Mouse (Mus musculus): ENCODE results near the gene Qprt. TPM values are rescaled to one million over a fixed set of nuclear protein-coding genes. Genes with fewer than 3 reads are reported as not detected.

Gene Qprt
- polyA plus RNA-seq, 2 experiments = 35.6 to 48.6 TPM

DNA sequence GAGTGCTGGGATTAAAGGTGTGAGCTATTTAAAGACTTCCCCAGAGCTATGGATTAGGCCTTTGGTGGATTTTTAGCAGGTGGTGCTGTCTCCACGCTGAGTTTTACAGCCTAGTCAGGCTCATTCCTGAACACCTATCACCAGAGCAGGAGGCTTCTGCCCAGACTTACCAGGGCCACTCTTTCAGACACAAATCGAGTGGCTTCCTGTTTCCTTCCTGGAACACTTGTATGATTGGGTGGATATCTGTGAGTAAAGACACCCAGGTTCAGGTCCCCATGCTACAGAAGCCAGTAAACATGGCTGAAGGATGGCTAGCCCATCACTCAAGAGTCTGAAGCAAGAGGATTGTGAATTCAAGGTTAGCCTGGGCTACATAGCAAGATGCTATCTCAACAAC lies 39.0 kb downstream of the Qprt start:
- no peak for ATAC-seq (ENCODE audit: insufficient read depth)
- WGBS (ENCODE audit: insufficient replicate concordance) = 15% methylated on average over 2 of the region's 2 CpGs
- DNase-seq (ENCODE audit: low read depth in 3 of 3, low spot score in 3 of 3) = no peak
- H3K4me2 ChIP-seq (ENCODE audit: low read depth) = no peak overlapping the region
- no peak for TF ChIP-seq EP300 (IDR thresholded peaks at IDR 0.05; ENCODE audit: low read depth)
- TF ChIP-seq CTCF (IDR thresholded peaks at IDR 0.05; ENCODE audit: low read depth) = no peak
- no peak overlapping the region; the same call in 1 of the 2 replicates for H3K9ac ChIP-seq (replicated peaks)
- no peaks in the 10 kb centered on the region for H3K27me3 ChIP-seq (ENCODE audit: control insufficient read depth, insufficient read depth, low read length)
- H3K4me1 ChIP-seq (replicated peaks; ENCODE audit: control insufficient read depth in 2 of 2, insufficient read depth in 2 of 2, low read length in 1 of 2) = peaks cover 4 to 35% of the 10 kb centered on the region in 2 experiments; a peak in 3 of 4 replicates
- H3K27ac ChIP-seq = no peak overlapping the region
- no peaks in the 10 kb centered on the region for H3K36me3 ChIP-seq (replicated peaks; ENCODE audit: control insufficient read depth, insufficient read depth, low read depth)
- no peaks in the 10 kb centered on the region for H3K9me3 ChIP-seq (ENCODE audit: control insufficient read depth, low read length)
- H3K4me3 ChIP-seq (ENCODE audit: insufficient read depth in 1 of 2, low read depth in 2 of 2, low read length in 2 of 2) = no peak overlapping the region

DNA sequence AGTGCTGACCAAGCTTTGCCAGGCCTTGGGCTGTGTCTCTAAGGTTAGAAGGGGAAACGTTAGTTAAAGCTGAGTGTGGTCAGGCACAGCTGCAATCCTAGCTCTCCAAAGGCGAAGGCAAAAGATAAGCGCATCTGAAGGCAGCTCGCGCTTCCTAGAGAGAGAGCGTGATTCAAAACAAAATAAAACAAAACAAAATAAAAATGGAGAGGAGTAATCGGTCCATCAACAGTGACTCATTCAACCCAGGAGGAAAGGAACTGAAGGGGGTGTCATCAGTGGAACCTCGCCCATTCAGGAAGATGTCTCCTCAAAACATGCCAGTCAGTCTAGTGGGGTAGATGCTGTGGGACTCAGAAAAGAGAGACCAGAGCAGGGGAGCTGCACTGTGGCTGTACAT lies 39.8 kb downstream of the Qprt start:
- 40% methylated on average over 8 of the region's 8 CpGs for WGBS (ENCODE audit: insufficient replicate concordance)
- ATAC-seq (ENCODE audit: insufficient read depth) (no peak), DNase-seq (ENCODE audit: low read depth in 3 of 3, low spot score in 3 of 3) (no peak)
- H3K4me2 ChIP-seq (ENCODE audit: low read depth) = no peak overlapping the region
- no peak overlapping the region for H3K9ac ChIP-seq (replicated peaks)
- peaks cover 1 to 30% of the 10 kb centered on the region in 2 experiments; a peak in 3 of 4 replicates for H3K4me1 ChIP-seq (replicated peaks; ENCODE audit: control insufficient read depth in 2 of 2, insufficient read depth in 2 of 2, low read length in 1 of 2)
- H3K27ac ChIP-seq = no peak overlapping the region
- H3K27me3 ChIP-seq (ENCODE audit: control insufficient read depth, insufficient read depth, low read length) = no peaks in the 10 kb centered on the region
- no peaks in the 10 kb centered on the region for H3K9me3 ChIP-seq (ENCODE audit: control insufficient read depth, low read length)
- no peaks in the 10 kb centered on the region for H3K36me3 ChIP-seq (replicated peaks; ENCODE audit: control insufficient read depth, insufficient read depth, low read depth)
- no peak overlapping the region for H3K4me3 ChIP-seq (ENCODE audit: insufficient read depth in 1 of 2, low read depth in 2 of 2, low read length in 2 of 2)
- TF ChIP-seq EP300 (IDR thresholded peaks at IDR 0.05; ENCODE audit: low read depth) (no peak), CTCF (IDR thresholded peaks at IDR 0.05; ENCODE audit: low read depth) (no peak)

DNA sequence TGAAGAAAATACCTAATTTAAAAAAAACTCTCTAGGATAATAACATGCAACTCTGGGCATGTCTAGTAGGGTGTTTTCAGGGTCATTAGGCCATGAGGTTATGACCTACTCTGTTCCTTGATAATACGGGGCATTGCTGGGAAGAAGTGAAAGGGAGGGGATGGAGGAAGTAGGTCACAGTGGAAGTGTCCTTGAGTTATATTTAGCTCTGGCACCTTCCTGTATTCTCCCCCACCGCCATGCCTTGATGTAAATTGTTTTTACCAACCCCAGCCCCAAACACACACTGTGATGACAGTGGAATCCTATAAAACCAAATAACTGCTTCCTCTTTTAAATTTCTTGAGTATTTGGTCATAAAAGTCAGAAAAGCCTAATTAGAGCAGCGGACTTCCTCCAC lies 42.0 kb downstream of the Qprt start:
- no peaks in the 10 kb centered on the region for H3K36me3 ChIP-seq (replicated peaks; ENCODE audit: control insufficient read depth, insufficient read depth, low read depth)
- DNase-seq (ENCODE audit: low read depth in 3 of 3, low spot score in 3 of 3) (no peak), ATAC-seq (ENCODE audit: insufficient read depth) (no peak)
- H3K27ac ChIP-seq = no peak overlapping the region
- no peak overlapping the region for H3K4me3 ChIP-seq (ENCODE audit: insufficient read depth in 1 of 2, low read depth in 2 of 2, low read length in 2 of 2)
- H3K9ac ChIP-seq (replicated peaks) = no peak overlapping the region
- no peaks in the 10 kb centered on the region for H3K27me3 ChIP-seq (ENCODE audit: control insufficient read depth, insufficient read depth, low read length)
- H3K4me2 ChIP-seq (ENCODE audit: low read depth) = no peak overlapping the region
- peaks cover 0 to 21% of the 10 kb centered on the region in 2 experiments; a peak in 2 of 4 replicates for H3K4me1 ChIP-seq (replicated peaks; ENCODE audit: control insufficient read depth in 2 of 2, insufficient read depth in 2 of 2, low read length in 1 of 2)
- no peaks in the 10 kb centered on the region; the same call in 1 of the 2 replicates for H3K9me3 ChIP-seq (ENCODE audit: control insufficient read depth, low read length)
- TF ChIP-seq CTCF (IDR thresholded peaks at IDR 0.05; ENCODE audit: low read depth) (no peak), EP300 (IDR thresholded peaks at IDR 0.05; ENCODE audit: low read depth) (no peak)
- WGBS (ENCODE audit: insufficient replicate concordance) = 53% methylated on average over 3 of the region's 3 CpGs

DNA sequence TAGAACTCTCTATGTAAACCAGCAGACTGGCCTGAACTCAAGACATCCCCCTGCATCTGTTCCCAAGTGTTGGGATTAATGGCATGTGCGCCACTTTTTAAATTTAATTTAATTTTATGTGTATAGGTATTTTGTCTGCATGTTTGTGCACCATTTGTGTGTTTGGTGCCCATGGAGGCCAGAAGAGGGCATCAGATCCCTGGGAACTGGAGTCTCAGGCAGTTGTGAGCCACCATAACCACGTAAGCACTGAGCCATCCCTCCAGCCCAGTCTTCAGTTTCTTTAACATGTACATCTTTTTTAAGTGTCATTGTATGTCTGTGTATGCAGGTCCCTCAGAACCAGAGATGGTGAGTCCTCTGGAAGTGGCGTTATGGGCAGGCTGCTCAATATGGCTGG lies 44.3 kb downstream of the Qprt start:
- Histone ChIP-seq H3K9me3 (ENCODE audit: control insufficient read depth, low read length) (no peaks in the 10 kb centered on the region; the same call in 1 of the 2 replicates), H3K27me3 (ENCODE audit: control insufficient read depth, insufficient read depth, low read length) (no peaks in the 10 kb centered on the region), H3K4me2 (ENCODE audit: low read depth) (no peak overlapping the region), H3K27ac (no peak overlapping the region), H3K4me1 (replicated peaks; ENCODE audit: control insufficient read depth in 2 of 2, insufficient read depth in 2 of 2, low read length in 1 of 2) (peaks cover 0 to 5% of the 10 kb centered on the region in 2 experiments; a peak in 1 of 4 replicates), H3K9ac (replicated peaks) (no peak overlapping the region), H3K36me3 (replicated peaks; ENCODE audit: control insufficient read depth, insufficient read depth, low read depth) (no peaks in the 10 kb centered on the region), H3K4me3 (ENCODE audit: insufficient read depth in 1 of 2, low read depth in 2 of 2, low read length in 2 of 2) (no peak overlapping the region)
- no peak for ATAC-seq (ENCODE audit: insufficient read depth)
- DNase-seq (ENCODE audit: low read depth in 3 of 3, low spot score in 3 of 3) = no peak
- 58% methylated on average over 3 of the region's 3 CpGs for WGBS (ENCODE audit: insufficient replicate concordance)
- TF ChIP-seq EP300 (IDR thresholded peaks at IDR 0.05; ENCODE audit: low read depth) (no peak), CTCF (IDR thresholded peaks at IDR 0.05; ENCODE audit: low read depth) (peak; percentile 59)

DNA sequence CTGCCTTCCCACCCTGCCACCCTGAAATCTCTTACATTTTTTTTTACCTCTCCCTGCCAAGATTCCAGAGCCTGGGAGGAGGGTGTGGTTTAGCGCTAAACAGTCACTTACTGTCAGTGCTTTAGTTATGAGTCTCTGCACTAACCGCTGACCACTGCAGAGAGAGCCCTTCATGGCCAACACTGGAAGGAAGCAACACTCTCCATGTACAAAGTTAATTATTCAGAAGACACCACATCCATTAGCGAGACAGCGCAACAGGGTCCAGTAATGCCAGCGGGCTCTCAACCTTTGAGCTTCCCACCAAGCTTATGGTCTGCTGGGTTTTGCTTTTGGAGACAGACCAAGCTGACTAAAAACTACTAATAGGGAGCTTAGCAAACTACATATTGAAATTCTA lies 45.8 kb downstream of the Qprt start:
- H3K9ac ChIP-seq (replicated peaks) = no peak overlapping the region
- WGBS (ENCODE audit: insufficient replicate concordance) = 88% methylated on average over 5 of the region's 5 CpGs
- peaks cover 0 to 2% of the 10 kb centered on the region in 2 experiments; a peak in 1 of 4 replicates for H3K4me1 ChIP-seq (replicated peaks; ENCODE audit: control insufficient read depth in 2 of 2, insufficient read depth in 2 of 2, low read length in 1 of 2)
- DNase-seq (ENCODE audit: low read depth in 3 of 3, low spot score in 3 of 3) (no peak), ATAC-seq (ENCODE audit: insufficient read depth) (no peak)
- no peaks in the 10 kb centered on the region; the same call in 1 of the 2 replicates for H3K9me3 ChIP-seq (ENCODE audit: control insufficient read depth, low read length)
- H3K4me2 ChIP-seq (ENCODE audit: low read depth) = no peak overlapping the region
- H3K4me3 ChIP-seq (ENCODE audit: insufficient read depth in 1 of 2, low read depth in 2 of 2, low read length in 2 of 2) = no peak overlapping the region
- no peak overlapping the region for H3K27ac ChIP-seq
- no peak for TF ChIP-seq EP300 (IDR thresholded peaks at IDR 0.05; ENCODE audit: low read depth)
- no peak for TF ChIP-seq CTCF (IDR thresholded peaks at IDR 0.05; ENCODE audit: low read depth)
- no peaks in the 10 kb centered on the region for H3K27me3 ChIP-seq (ENCODE audit: control insufficient read depth, insufficient read depth, low read length)
- H3K36me3 ChIP-seq (replicated peaks; ENCODE audit: control insufficient read depth, insufficient read depth, low read depth) = no peaks in the 10 kb centered on the region

All from liver, embryonic 14.5 days (tissue).